Mouse (Mus musculus) midbrain, postnatal 0 days (tissue): Measurements from ENCODE around the gene Clcc1. TPM values are rescaled to one million over a fixed set of nuclear protein-coding genes. Genes with fewer than 3 reads are reported as not detected.

Source experiments
- ATAC-seq: fragments of 200-750 bp; cut with Nextera tagmentation; 2 replicates; pipeline ENCODE4 v1.8.0; 2017; ENCODE audit warnings: moderate number of reproducible peaks, mild to moderate bottlenecking, moderate TSS enrichment, moderate library complexity; ENCODE audit not compliant: low FRiP score
- DNase-seq: peaks from one replicate; pipeline ENCODE4 v3.0.0-alpha.2; 2015; ENCODE audit warnings: low spot score
- H3K27ac ChIP-seq: fragments of 300-500 bp; sonication (generic); 2 replicates; pipeline ENCODE4 v1.5.1; 2014; ENCODE audit warnings: low read depth, mild to moderate bottlenecking, low read length, mixed read lengths
- H3K27me3 ChIP-seq: fragments of 300-500 bp; sonication (generic); 2 replicates; pipeline ENCODE4 v1.6.1; 2014; ENCODE audit warnings: low read length, control low read depth, mixed read lengths; ENCODE audit not compliant: insufficient read depth
- H3K36me3 ChIP-seq: fragments of 300-500 bp; sonication (generic); 2 replicates; pipeline ENCODE4 v1.6.1; 2014; ENCODE audit warnings: low read length, control low read depth, mixed read lengths; ENCODE audit not compliant: insufficient read depth
- H3K4me1 ChIP-seq: fragments of 300-500 bp; sonication (generic); 2 replicates; pipeline ENCODE4 v1.6.1; 2014; ENCODE audit warnings: mild to moderate bottlenecking, control low read depth, antibody characterized with exemption, low read length, mixed read lengths; ENCODE audit not compliant: insufficient read depth
- H3K4me2 ChIP-seq: fragments of 300-500 bp; sonication (generic); 2 replicates; pipeline ENCODE4 v1.6.1; 2014; ENCODE audit warnings: low read depth, mild to moderate bottlenecking, low read length, mixed read lengths; ENCODE audit not compliant: poor library complexity, severe bottlenecking
- H3K4me3 ChIP-seq: fragments of 300-500 bp; sonication (generic); 2 replicates; pipeline ENCODE4 v1.5.1; 2014; ENCODE audit warnings: low read depth, mild to moderate bottlenecking, low read length, moderate library complexity
- H3K9ac ChIP-seq: fragments of 300-500 bp; sonication (generic); replicated peaks from 2 replicates; pipeline ENCODE4 v1.6.1; 2014; ENCODE audit warnings: mild to moderate bottlenecking, low read length, moderate library complexity, mixed read lengths; ENCODE audit not compliant: poor library complexity, severe bottlenecking
- H3K9me3 ChIP-seq: fragments of 300-500 bp; sonication (generic); 2 replicates; pipeline ENCODE4 v1.6.1; 2016; ENCODE audit warnings: low read length, control low read depth
- CTCF ChIP-seq: IDR thresholded peaks from 2 replicates; pipeline ENCODE4 v1.5.1; 2016; ENCODE audit warnings: antibody characterized with exemption, mild to moderate bottlenecking
- WGBS: fragments of 180-500 bp; shearing (Covaris S2); extraction: QIAGEN DNeasy Blood & Tissue Kit; methylation state at CpG from one replicate; pipeline ENCODE4 v1.1.7; 2014; 5-methylcytosine and 5-hydroxymethylcytosine counted together
- polyA plus RNA-seq: library from polyadenylated mRNA; unstranded; fragments of >200 nt; fragmentation: Nextera tagmentation; extraction: Ambion mirVana; gene quantifications from 2 replicates; pipeline ENCODE4 v1.2.1, GENCODE M21; 2015
- total RNA-seq: library from RNA; depleted of rRNA; stranded (reverse); fragments of >200 nt; gene quantifications from 2 replicates; pipeline ENCODE4 v1.2.3, GENCODE M21; 2014; rRNA removed

Gene Clcc1
- total and polyA plus RNA-seq, 2 experiments from 2014 or later, result 50.6 to 55.3 TPM

DNA sequence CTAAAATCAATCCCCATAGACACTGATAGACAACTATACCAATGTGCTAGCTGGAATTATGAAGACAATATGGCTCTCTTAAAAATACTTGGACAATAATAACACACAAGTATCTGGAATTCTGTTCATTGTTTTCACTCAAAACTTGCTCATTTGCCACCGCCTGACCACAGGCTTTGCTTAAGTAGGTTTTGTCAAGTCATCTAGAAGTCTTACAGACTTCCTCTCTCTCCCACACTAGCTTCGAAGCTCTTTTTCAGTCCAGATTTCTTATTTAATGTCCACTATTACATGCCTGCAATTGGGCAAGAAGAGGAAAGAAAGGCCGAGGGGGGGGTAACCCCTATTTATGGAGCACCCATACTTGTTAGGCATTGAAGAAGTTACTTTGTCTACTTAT, 74.1 kb downstream of the Clcc1 start:
- H3K9ac ChIP-seq, result no peak overlapping the region
- H3K27ac ChIP-seq, result no peak overlapping the region
- ATAC-seq (no peak), DNase-seq (no peak)
- no peaks in the 10 kb centered on the region for H3K36me3 ChIP-seq
- no peaks in the 10 kb centered on the region for H3K4me1 ChIP-seq
- no peak for TF ChIP-seq CTCF
- no peak overlapping the region for H3K4me3 ChIP-seq
- no peak overlapping the region for H3K4me2 ChIP-seq
- WGBS, result 89% methylated on average over 3 of the region's 3 CpGs
- H3K27me3 ChIP-seq, result no peaks in the 10 kb centered on the region
- no peaks in the 10 kb centered on the region for H3K9me3 ChIP-seq

Other genes starting within 250 kb of the Clcc1 start
- 68.5 and 83.4 TPM in 2 replicates for gene Celsr2, start 238.4 kb upstream of the Clcc1 start, total RNA-seq
- gene Celsr2, start 238.4 kb upstream of the Clcc1 start, polyA plus RNA-seq, result 19.0 and 24.4 TPM in 2 replicates
- 160 and 163 TPM in 2 replicates for gene Sars, start 208.7 kb upstream of the Clcc1 start, total RNA-seq
- 223 and 225 TPM in 2 replicates for gene Sars, start 208.7 kb upstream of the Clcc1 start, polyA plus RNA-seq
- gene 1700013F07Rik, start 119.8 kb upstream of the Clcc1 start, total RNA-seq, result 2.4 and 3.4 TPM in 2 replicates
- gene 1700013F07Rik, start 119.8 kb upstream of the Clcc1 start, polyA plus RNA-seq, result 3.8 and 4.4 TPM in 2 replicates
- 10.1 and 16.1 TPM in 2 replicates for gene 5330417C22Rik, start 117.4 kb upstream of the Clcc1 start, total RNA-seq
- gene 5330417C22Rik, start 117.4 kb upstream of the Clcc1 start, polyA plus RNA-seq, result 19.8 and 22.9 TPM in 2 replicates
- gene Tmem167b, start 91.4 kb upstream of the Clcc1 start, total RNA-seq, result 35.6 and 50.2 TPM in 2 replicates
- gene Tmem167b, start 91.4 kb upstream of the Clcc1 start, polyA plus RNA-seq, result 40.4 and 41.7 TPM in 2 replicates
- 7.0 and 11.3 TPM in 2 replicates for gene Taf13, start 82.2 kb upstream of the Clcc1 start, total RNA-seq
- 43.2 and 44.1 TPM in 2 replicates for gene Taf13, start 82.2 kb upstream of the Clcc1 start, polyA plus RNA-seq
- gene Wdr47, start 62.6 kb upstream of the Clcc1 start, total RNA-seq, result 77.6 and 84.9 TPM in 2 replicates
- gene Wdr47, start 62.6 kb upstream of the Clcc1 start, polyA plus RNA-seq, result 80.1 and 86.0 TPM in 2 replicates
- 8.6 and 10.6 TPM in 2 replicates for gene Gpsm2, start 68.4 kb downstream of the Clcc1 start, total RNA-seq
- 12.7 and 13.3 TPM in 2 replicates for gene Gpsm2, start 68.4 kb downstream of the Clcc1 start, polyA plus RNA-seq
- gene Aknad1, start 85.7 kb downstream of the Clcc1 start, total RNA-seq, result not detected in 2 replicates
- not detected in 2 replicates for gene Aknad1, start 85.7 kb downstream of the Clcc1 start, polyA plus RNA-seq
- 8.8 and 12.3 TPM in 2 replicates for gene Stxbp3, start 186.6 kb downstream of the Clcc1 start, total RNA-seq
- 10.7 and 11.7 TPM in 2 replicates for gene Stxbp3, start 186.6 kb downstream of the Clcc1 start, polyA plus RNA-seq
- gene Fndc7, start 236.1 kb downstream of the Clcc1 start, total RNA-seq, result not detected in 2 replicates
- 0.09 TPM in 1 of 2 replicates, not detected in the other for gene Fndc7, start 236.1 kb downstream of the Clcc1 start, polyA plus RNA-seq